Mouse (Mus musculus) left cerebral cortex, postnatal 4 days (tissue): ENCODE measurements around the gene Elovl2. TPM values are rescaled to one million over a fixed set of nuclear protein-coding genes. Genes with fewer than 3 reads are reported as not detected.
"Not testable (repeated sequence)": the region's sequence is repeated elsewhere in the genome, so short reads cannot be mapped to it uniquely, and the experiment has no call there.

Experiments used
- DNase-seq: peaks from one replicate; pipeline ENCODE4 v3.0.0-alpha.2; 2022
- intact Hi-C: fragments of 180-260 bp; cut with DNase I; formaldehyde crosslinking; loops from one replicate; pipeline ENCODE4 v1.15.1; 2025
- total RNA-seq, 2 experiments: library from RNA; stranded (reverse); gene quantifications; 2 replicates each; pipeline ENCODE4 v1.2.3; 2021

Elovl2 gene
- total RNA-seq, 2 experiments from 2014 or later, result 42.9 to 44.9 TPM

DNA sequence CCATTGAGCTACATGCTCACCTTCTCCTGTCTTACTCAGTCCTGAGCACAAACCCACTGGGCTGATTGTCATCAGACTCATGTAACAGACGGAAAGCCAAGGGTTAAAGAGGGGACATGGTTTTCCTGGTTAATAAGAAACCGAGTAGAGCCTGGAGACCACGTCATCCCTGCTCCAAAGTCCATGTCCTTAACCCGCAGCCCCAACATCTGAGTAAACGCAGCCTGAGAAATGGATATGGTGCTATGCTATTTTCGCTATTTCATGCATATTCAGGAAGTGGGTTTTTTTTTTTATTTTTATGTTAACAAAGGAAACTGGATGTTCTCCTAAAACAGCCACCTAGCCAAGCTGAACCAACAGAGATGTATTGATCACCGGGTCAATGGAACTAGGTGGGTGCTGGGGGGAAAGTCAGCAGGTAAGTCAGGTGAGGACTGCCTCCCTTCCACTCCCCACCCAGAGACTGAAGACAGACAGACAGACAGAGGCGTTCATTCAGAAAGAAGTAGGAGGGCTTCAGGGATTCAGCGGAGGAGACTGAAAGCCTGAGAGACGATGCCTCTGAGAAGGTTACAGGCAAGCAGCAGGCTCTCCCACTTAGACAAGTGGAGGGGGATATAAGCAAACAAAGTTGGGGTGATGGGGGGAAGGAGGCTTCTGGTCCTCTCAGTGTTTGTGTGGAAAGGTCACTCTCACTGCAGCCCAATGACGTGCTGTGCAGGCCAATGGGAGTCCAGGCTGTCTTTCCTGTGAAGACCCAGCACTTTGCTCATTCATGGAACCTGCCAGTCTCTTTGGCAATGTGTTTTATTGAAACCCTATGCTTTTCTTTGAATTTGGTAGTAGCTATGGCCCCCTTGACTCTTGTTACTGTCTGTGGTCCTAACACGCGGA, 15.9 kb upstream of the Elovl2 start:
- intact Hi-C loops, result loop anchor here (5.0 to 10.0 kb wide), 5 partner anchors 94 to 454 kb away; partner anchors contain the start of gene Tmem14c

GRCm38 (mm10) chr13:41235181-41235580, 15.0 kb upstream of the Elovl2 start:
- intact Hi-C loops, result loop anchor here (5.0 to 10.0 kb wide), 5 partner anchors 93 to 453 kb away; partner anchors contain the start of gene Tmem14c
- DNase-seq, result no peak

More for the DNA sequence above, 15.9 kb upstream of the Elovl2 start:
- no peak for DNase-seq

DNA sequence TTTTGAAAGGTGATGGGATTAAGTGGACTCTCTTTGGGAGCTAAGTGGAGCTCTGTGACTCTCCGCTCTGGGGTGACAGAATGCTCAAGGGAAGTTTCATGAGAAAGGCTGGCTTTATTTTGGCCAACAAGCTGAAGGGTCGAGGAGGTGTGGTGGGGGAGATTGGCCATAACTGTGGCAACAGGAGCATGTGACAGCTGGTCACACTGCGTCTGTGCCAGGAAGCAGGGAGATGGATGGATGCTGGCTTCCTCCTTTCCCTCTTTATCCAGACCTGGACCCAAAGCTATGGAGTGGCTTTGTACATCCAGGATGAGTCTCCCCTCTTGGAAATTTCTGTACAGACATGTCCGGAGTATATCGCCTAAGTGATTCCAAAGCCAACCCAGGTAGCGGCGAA, 13.0 kb upstream of the Elovl2 start:
- peak; percentile 23 for DNase-seq
- intact Hi-C loops, result loop anchor here (10.0 kb wide), 2 partner anchors 218 to 388 kb away; partner anchors contain the start of gene Tmem14c

DNA sequence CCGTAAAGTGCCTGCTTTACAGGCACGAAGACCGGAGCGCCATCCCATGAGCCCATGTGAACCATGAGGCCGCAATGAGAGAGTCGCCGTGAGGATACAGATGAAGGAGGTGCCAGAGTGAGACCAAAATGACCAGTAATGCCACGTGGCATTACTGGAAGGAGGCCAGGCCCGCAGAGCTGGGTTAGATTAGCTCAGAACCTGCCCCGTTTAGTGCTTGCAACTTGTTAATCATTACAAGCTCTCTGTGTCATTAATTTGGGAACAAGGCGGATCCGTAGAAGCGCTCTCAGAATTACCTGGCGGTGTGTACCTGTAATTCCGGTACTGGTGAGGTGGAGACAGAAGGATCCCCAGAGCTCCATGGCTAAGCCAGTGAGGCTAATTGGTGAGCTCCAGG, 12.0 kb upstream of the Elovl2 start:
- intact Hi-C loops, result loop anchor here (10.0 kb wide), 2 partner anchors 217 to 387 kb away; partner anchors contain the start of gene Tmem14c
- peak; percentile 16 for DNase-seq

- peak; percentile 90 for DNase-seq
- intact Hi-C loops, result loop anchor here (10.0 kb wide), 2 partner anchors 217 to 387 kb away; partner anchors contain the start of gene Tmem14c
Measured at GRCm38 (mm10) chr13:41231389-41231983, 11.3 kb upstream of the Elovl2 start.

DNA sequence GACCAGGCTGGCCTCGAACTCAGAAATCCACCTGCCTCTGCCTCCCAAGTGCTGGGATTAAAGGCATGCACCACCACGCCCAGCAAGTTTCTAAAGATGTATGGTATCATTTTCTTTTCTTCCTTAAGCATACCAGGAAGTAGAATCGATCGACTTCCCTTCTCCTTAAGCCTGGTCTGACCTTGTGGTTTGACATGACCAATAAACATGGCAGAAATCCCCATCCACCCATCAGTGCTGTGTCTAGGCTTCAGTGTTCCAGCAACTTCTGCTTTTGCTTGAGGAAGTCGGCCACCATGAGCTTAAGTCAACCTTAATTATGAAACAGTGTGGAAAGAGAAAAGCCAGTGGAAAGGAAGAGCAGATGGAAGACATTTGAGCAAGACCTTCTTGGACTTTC, 10.1 kb upstream of the Elovl2 start:
- no peak for DNase-seq
- intact Hi-C loops, result loop anchor here (10.0 kb wide), 2 partner anchors 215 to 385 kb away; partner anchors contain the start of gene Tmem14c

DNA sequence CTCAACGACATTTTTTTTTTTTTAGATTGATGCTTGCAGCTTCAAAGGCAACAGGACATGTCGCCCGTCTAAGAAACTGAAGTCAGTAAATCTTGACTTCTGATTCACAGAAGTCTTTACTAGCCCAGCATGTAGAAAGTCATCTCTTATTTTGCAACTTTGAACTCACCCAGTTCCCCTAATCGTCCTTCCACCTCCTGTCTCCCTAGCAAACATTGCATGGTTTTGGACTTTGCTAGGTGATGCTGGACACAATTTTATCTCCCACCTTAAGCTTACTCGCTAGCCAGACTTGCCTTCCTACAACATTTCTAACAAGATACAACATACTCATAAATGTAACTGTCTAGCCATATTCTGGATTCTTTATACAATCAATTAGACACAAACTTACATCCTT, 7.9 kb upstream of the Elovl2 start:
- intact Hi-C loops, result no loop called here
- DNase-seq, result no peak

DNA sequence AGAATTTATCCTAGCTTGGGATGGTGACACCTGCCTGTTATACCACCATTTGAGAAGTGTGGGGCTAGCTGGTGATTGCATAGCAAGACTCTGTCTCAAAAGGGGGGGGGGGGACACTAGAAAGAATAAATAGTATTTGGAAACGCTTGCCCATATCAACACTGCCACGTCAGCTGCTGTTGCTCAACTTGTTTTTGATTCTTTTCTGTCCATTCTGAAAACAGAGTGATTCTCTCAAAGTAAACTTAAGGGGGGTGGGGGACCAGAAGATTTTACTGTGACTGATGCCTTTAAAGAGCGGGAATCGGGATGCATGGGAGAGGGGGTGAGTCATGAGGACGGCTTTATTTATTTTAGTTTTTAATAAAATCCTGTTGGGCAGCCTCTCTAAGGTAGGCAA, 6.3 kb upstream of the Elovl2 start:
- intact Hi-C loops, result no loop called here
- no peak for DNase-seq

- intact Hi-C loops, result no loop called here
- no peak for DNase-seq
Measured at GRCm38 (mm10) chr13:41219687-41220303, 410 bp downstream of the Elovl2 start.

DNA sequence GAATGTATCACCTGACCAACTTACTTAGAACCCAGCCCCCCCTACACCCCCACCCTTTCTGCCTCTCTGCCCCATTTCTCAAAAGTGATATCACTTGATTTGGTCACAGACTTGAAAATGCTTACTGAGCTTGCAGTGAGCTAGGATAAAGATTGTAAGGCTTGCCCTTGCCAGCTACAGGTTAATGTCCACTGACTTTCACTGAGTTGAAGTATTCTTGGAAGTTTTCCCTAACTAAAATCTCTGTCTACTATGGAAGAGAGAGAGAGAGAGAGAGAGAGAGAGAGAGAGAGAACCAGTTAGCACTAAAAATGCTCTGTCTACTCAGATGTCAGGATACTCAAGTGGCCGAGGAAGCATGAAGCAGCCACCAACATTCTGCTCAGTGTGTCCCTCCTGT, 1.1 kb downstream of the Elovl2 start:
- no peak for DNase-seq
- intact Hi-C loops, result no loop called here

DNA sequence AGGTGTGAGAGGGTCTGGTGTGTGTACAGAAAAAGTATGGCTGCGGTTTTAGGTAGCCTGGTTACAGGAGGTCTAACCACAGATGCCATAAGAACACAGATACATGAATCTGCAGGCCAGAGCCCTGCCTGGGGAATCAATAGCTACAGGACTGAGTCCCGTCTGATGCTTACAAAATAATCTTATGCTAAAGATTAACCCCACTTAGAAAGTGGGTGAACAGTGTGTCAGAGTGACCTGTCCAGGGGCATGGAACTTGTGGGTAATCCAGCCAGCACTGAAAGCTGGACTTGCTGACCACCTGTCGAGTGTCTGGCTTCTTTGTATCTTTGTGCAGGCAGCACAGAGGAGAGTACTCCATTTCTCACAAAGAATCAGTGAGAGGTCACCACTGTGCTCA, 4.0 kb downstream of the Elovl2 start:
- intact Hi-C loops, result no loop called here
- DNase-seq, result no peak

DNA sequence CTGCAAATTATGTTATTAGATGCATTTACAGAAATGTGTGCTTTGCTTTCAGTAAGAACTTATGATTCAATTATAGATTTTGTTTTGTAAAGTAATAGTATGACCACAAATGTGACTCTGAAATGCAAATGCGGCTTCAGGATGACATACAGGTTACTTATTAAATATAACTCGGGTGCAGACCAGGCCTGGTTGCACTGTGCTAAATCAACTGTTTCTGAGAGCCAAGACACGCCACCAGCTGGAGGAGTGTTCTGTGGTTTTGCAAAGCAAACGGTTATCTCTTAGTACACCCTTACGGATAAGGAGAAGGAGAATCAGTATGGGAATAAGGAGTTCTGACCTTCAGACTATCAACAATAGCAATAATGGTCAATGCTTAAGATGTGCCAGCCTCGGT, 4.5 kb downstream of the Elovl2 start:
- no peak for DNase-seq
- intact Hi-C loops, result no loop called here

GRCm38 (mm10) chr13:41212558-41213322, 7.5 kb downstream of the Elovl2 start:
- intact Hi-C loops, result no loop called here
- DNase-seq, result no peak

DNA sequence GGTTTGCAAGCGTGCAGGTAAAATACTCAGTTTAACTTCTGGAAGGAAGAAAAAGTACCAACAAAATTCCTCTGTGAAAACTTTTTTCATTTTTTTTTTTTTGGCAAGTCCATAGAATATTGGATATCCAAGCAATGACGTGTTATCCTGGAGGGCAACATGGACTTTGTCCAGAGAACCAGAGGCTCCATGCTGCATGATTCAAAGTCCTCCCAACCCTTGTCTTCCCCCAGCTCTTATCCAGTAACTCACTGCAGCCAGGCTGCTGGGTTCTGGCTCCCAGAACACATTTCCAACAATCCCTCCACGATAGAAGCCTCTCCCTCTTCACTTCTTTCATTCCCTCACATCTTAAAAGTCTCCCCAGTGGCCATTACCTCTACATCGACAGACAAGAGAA, 8.9 kb downstream of the Elovl2 start:
- intact Hi-C loops, result no loop called here
- no peak for DNase-seq

DNA sequence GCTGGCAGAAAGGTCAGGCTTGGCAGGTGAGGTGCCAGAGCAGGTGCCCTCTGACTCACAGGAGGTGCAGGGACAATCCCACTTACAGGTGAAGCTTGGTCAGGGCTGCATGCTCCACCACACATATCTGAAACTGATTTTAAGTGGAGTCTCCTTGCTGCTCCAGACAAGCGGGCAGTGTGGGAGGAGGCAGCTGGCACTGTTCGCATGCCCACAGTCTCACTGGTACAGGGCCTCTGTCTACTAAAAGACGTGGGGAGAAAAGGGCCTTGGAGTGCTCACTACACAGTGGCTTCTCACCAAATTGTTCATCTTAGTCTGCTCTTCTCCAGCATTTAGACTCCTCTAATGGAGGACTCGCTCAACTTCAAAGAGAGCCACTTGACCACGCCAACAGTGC, 14.0 kb downstream of the Elovl2 start:
- intact Hi-C loops, result no loop called here
- no peak for DNase-seq

DNA sequence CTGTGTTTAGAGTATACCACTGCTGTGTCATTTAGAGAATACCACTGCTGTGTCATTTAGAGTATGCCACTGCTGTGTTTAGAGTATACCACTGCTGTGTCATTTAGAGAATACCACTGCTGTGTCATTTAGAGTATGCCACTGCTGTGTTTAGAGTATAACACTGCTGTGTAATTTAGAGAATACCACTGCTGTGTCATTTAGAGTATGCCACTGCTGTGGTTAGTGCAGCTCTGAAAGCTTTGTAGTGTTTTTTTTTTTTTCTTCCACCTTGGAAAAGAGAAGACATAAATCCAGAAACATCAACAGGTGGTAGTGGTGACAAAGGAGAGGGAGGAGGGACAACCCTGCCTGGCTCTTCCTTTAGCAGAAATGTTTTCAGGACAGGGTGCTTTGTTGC, 14.6 kb downstream of the Elovl2 start:
- intact Hi-C loops, DNase-seq: not testable (repeated sequence)

DNA sequence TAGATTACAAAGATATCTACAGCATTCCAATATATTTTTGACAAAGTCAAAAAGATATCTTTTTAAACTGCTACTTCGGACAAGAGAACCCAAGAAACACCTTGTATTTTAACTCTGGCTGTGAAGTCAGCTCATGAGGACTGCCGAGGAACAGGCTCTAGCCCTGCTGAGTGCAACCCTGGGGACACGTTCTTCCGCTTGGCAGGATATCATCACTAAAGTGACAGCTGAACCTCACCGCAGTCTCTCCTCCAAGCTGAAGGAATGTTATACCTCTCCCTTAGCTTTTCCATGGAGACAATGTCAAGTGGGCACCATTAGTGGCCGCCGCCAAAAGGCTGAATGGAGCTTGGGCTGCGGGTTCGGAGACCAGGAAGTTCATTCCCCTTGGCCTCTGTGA, 16.5 kb downstream of the Elovl2 start:
- no peak for DNase-seq
- intact Hi-C loops, result no loop called here

- DNase-seq, result no peak
Measured at GRCm38 (mm10) chr13:41203289-41203688, 16.9 kb downstream of the Elovl2 start.

DNA sequence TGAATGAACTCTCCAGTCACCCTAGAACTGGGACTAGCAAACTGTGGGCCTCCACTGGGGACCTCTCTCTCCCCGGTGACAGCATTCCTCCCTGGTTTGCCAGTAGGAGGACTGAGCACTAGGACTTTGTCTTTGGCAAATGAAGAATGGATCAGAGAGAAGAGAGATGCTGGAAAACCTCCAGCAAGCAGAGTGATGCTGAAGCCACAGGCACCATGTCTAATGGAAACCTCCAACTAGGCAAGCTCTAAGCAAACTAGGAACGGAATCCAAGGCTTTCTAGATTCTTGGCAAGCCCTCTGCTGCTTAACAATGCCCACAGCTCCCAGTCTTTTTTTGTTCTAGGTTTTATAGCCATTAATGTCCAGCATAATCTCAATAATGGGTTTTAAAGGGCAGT, 19.3 kb downstream of the Elovl2 start:
- intact Hi-C loops, result no loop called here
- DNase-seq, result no peak

More at GRCm38 (mm10) chr13:41203289-41203688, 16.9 kb downstream of the Elovl2 start:
- intact Hi-C loops, result no loop called here

DNA sequence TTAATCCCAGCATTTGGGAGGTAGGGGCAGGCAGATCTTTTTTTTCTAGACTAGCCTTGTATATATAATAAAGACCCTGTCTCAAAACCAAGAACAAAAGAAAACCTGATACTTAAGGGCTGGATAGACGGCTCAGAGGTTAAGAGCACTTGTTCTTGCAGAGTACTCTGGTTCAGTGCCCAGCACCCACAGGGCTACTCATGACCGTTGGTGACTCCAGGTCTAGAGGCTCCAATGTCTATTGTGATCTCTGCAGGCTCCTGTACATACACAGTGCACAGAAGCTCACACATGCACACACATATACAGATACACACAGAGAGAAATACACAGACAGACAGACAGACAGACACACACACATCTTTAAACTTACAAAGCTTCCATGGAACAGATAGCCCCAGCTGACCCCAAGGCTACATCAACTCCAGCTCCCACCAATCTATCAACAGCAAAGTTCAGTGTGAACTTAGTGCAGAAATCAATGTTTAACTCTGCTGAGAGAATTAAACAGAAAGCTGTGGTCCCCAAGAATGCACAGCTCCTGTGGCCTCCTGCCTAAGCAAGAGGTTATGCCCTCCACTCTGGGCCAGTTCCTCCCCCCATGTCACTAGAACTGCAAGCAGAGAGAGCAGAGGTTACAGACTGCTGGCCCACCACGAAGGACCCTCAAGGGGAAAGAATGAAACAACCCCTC, 24.4 kb downstream of the Elovl2 start:
- intact Hi-C loops, result no loop called here
- no peak for DNase-seq
